In the genomic region with DNA sequence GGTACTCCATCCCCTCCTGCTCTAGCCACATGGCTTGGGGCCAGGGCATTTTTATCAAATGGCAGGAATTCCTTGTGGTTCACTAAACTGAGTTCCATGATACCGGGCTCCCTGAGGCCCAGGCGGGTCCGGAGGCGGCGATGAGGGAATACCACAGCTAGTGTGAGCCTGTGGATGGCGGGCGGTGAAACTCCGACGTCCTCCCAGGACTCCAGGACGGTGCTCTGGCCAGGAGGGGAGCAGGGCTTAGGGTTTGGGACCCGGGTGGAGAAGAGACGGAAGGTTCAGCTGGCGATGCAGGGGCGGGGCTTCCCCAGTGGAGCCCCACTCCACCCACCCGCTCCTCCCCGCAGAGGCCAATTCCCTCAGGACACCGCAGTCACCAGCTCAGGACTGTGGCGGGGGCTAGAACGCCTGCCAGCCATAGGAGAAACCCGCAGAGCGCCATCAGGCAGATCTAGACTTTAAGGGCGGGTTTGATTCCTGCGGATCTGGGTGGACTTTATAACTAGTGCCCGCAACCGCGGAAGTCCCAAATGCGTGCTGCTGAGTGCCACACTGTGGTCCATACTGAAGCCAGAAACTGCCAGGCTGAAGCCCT, we compare ENCODE assay signal across 9 mouse cellular contexts. TPM values are rescaled to one million over a fixed set of nuclear protein-coding genes. Genes with fewer than 3 reads are reported as not detected.
DNase-seq lines count a peak whose midpoint lies in the region; ATAC-seq and TF ChIP-seq lines count a peak whose summit lies in the region.
"Had no signal": no experiment of that assay in that cellular context is flagged by ENCODE, and none has a peak within 500 bp of the region (broad histone marks: within the 10 kb centered on the region; RNA-seq: fewer than 3 reads in every experiment).

No protein-coding gene starts in this region.

- H3K4me3 ChIP-seq in lung, embryonic 14.5 days (ENCODE audit: low read depth, low read length), result peak overlapping the region; percentile 42
- H3K4me3 ChIP-seq in embryonic facial prominence, embryonic 13.5 days, result peak overlapping the region; percentile 36
- H3K4me3 ChIP-seq in midbrain, embryonic 11.5 days (ENCODE audit: low read depth, low read length), result peak overlapping the region; percentile 20

- H3K27me3 ChIP-seq in lung, embryonic 14.5 days (ENCODE audit: insufficient read depth, low read length), result peaks cover 22% of the 10 kb centered on the region
- peaks cover 37% of the 10 kb centered on the region for H3K27me3 ChIP-seq in embryonic facial prominence, embryonic 13.5 days
- H3K27me3 ChIP-seq in midbrain, embryonic 11.5 days (ENCODE audit: control insufficient read depth, insufficient read depth, low read length), result no peaks in the 10 kb centered on the region; the same call in 1 of the 2 replicates

- TF ChIP-seq CTCF in lung, embryonic 14.5 days (IDR thresholded peaks at IDR 0.05; ENCODE audit: low read depth), result no peak

- H3K27ac ChIP-seq in lung, embryonic 14.5 days (ENCODE audit: low read depth), result no peak overlapping the region
- H3K27ac ChIP-seq in embryonic facial prominence, embryonic 13.5 days, result 0 out of 2 replicates have a peak overlapping the region, but pooled peaks have one; percentile 34
- H3K27ac ChIP-seq in midbrain, embryonic 11.5 days (ENCODE audit: low read depth, low read length), result no peak overlapping the region

- H3K36me3 ChIP-seq in lung, embryonic 14.5 days (ENCODE audit: insufficient read depth), result no peaks in the 10 kb centered on the region
- H3K36me3 ChIP-seq in embryonic facial prominence, embryonic 13.5 days, result no peaks in the 10 kb centered on the region
- H3K36me3 ChIP-seq in midbrain, embryonic 11.5 days (ENCODE audit: control insufficient read depth, insufficient read depth, low read length), result no peaks in the 10 kb centered on the region

- H3K9me3 ChIP-seq in lung, embryonic 14.5 days (ENCODE audit: low read depth, low read length), result no peaks in the 10 kb centered on the region
- no peaks in the 10 kb centered on the region for H3K9me3 ChIP-seq in embryonic facial prominence, embryonic 13.5 days
- no peaks in the 10 kb centered on the region for H3K9me3 ChIP-seq in midbrain, embryonic 11.5 days (ENCODE audit: control insufficient read depth, low read length)

- peak overlapping the region; percentile 74 for H3K4me2 ChIP-seq in lung, embryonic 14.5 days
- H3K4me2 ChIP-seq in embryonic facial prominence, embryonic 13.5 days, result peak overlapping the region; percentile 59
- peak overlapping the region; percentile 48 for H3K4me2 ChIP-seq in midbrain, embryonic 11.5 days

- H3K4me1 ChIP-seq in lung, embryonic 14.5 days (ENCODE audit: insufficient read depth), result no peaks in the 10 kb centered on the region
- H3K4me1 ChIP-seq in embryonic facial prominence, embryonic 13.5 days, result peaks cover 17% of the 10 kb centered on the region
- no peaks in the 10 kb centered on the region; the same call in 1 of the 2 replicates for H3K4me1 ChIP-seq in midbrain, embryonic 11.5 days (ENCODE audit: control insufficient read depth, insufficient read depth, low read length)

- peak; percentile 67 for ATAC-seq in lung, embryonic 14.5 days (ENCODE audit: insufficient read depth)
- peak; percentile 70; the same call in 1 of the 2 replicates for ATAC-seq in embryonic facial prominence, embryonic 13.5 days (ENCODE audit: insufficient number of reproducible peaks, insufficient read depth, low FRiP score, low TSS enrichment, low read depth)
- ATAC-seq in midbrain, embryonic 11.5 days (ENCODE audit: low FRiP score), result peak; percentile 64; the same call in 1 of the 2 replicates
- ATAC-seq in erythroblast, adult 5-6 weeks (replicated peaks; ENCODE audit: low FRiP score, poor library complexity, severe bottlenecking), result no peak

- peak overlapping the region; percentile 50 for H3K9ac ChIP-seq in lung, embryonic 14.5 days
- 0 out of 2 replicates have a peak overlapping the region, but pooled peaks have one; percentile 54 for H3K9ac ChIP-seq in embryonic facial prominence, embryonic 13.5 days
- H3K9ac ChIP-seq in midbrain, embryonic 11.5 days (ENCODE audit: low read length), result peak overlapping the region; percentile 39; the same call in 1 of the 2 replicates

- DNase-seq in lung, embryonic 14.5 days, result peak; percentile 46
- no peak for DNase-seq in lung, adult 18-20 months
- DNase-seq in induced T-regulatory cell, adult 2 months (ENCODE audit: low read depth), result peak; percentile 62
- peak; percentile 91 for DNase-seq in midbrain, embryonic 11.5 days (ENCODE audit: low spot score, missing footprints)
- no peak for DNase-seq in left cerebral cortex, adult 8-10 months (ENCODE audit: low spot score in 2 of 2)
- DNase-seq in spleen, postnatal 14 days (ENCODE audit: low spot score in 2 of 2), result no peak

- WGBS in lung, embryonic 14.5 days, result 2% methylated on average over 27 of the region's 27 CpGs
- 3% methylated on average over 27 of the region's 27 CpGs for WGBS in embryonic facial prominence, embryonic 13.5 days
- 2% methylated on average over 27 of the region's 27 CpGs for WGBS in midbrain, embryonic 11.5 days

RNA-seq across cellular contexts. Expression of a gene that starts 20.4 kb away (rescaled TPM):
- polyA plus RNA-seq in lung, embryonic 14.5 days (2014; fragmentation: Nextera tagmentation; extraction: Ambion mirVana), result 188 and 195 TPM in 2 replicates
- 92.3 and 118 TPM in 2 replicates for polyA plus RNA-seq in embryonic facial prominence, embryonic 13.5 days (2015; fragmentation: Nextera tagmentation; extraction: Ambion mirVana)
- polyA plus RNA-seq in midbrain, embryonic 11.5 days (2014; fragmentation: Nextera tagmentation; extraction: Ambion mirVana), result 80.7 and 83.2 TPM in 2 replicates
- 12.3 and 23.6 TPM in 2 replicates for total RNA-seq in erythroblast, adult 5-6 weeks (2015; ENCODE audit: low replicate concordance)
- 4.8 and 5.4 TPM in 2 replicates for total RNA-seq in erythroblast, adult 5-6 weeks (2017; ENCODE audit: low replicate concordance)
- total RNA-seq in left cerebral cortex, adult 8-10 months (2022), result 10 to 100 TPM; 34.6 to 47.5 (median 38.3) TPM

RNA-seq across cellular contexts. Expression of a gene that starts 34.6 kb away (rescaled TPM):
- 15.8 and 15.9 TPM in 2 replicates for polyA plus RNA-seq in lung, embryonic 14.5 days (2014; fragmentation: Nextera tagmentation; extraction: Ambion mirVana)
- 22.4 and 25.4 TPM in 2 replicates for polyA plus RNA-seq in embryonic facial prominence, embryonic 13.5 days (2015; fragmentation: Nextera tagmentation; extraction: Ambion mirVana)
- 17.4 and 17.6 TPM in 2 replicates for polyA plus RNA-seq in midbrain, embryonic 11.5 days (2014; fragmentation: Nextera tagmentation; extraction: Ambion mirVana)
- 5.8 and 8.2 TPM in 2 replicates for total RNA-seq in erythroblast, adult 5-6 weeks (2015; ENCODE audit: low replicate concordance)
- 9.0 and 21.3 TPM in 2 replicates for total RNA-seq in erythroblast, adult 5-6 weeks (2017; ENCODE audit: low replicate concordance)
- 10 to 100 TPM; 20.6 to 24.7 (median 23.3) TPM for total RNA-seq in left cerebral cortex, adult 8-10 months (2022)

RNA-seq across cellular contexts. Expression of a gene that starts 47.3 kb away (rescaled TPM):
- 1.3 and 1.4 TPM in 2 replicates for polyA plus RNA-seq in lung, embryonic 14.5 days (2014; fragmentation: Nextera tagmentation; extraction: Ambion mirVana)
- polyA plus RNA-seq in embryonic facial prominence, embryonic 13.5 days (2015; fragmentation: Nextera tagmentation; extraction: Ambion mirVana), result 0.80 TPM in 1 of 2 replicates, not detected in the other
- not detected in 2 replicates for polyA plus RNA-seq in midbrain, embryonic 11.5 days (2014; fragmentation: Nextera tagmentation; extraction: Ambion mirVana)
- not detected in 2 replicates for total RNA-seq in erythroblast, adult 5-6 weeks (2015; ENCODE audit: low replicate concordance)
- not detected in 2 replicates for total RNA-seq in erythroblast, adult 5-6 weeks (2017; ENCODE audit: low replicate concordance)
- total RNA-seq in left cerebral cortex, adult 8-10 months (2022), result not detected
- polyA plus RNA-seq: cortical plate, adult 2 months had no signal

RNA-seq across cellular contexts. Expression of a gene that starts 48.9 kb away (rescaled TPM):
- 0.23 TPM in 1 of 2 replicates, not detected in the other for polyA plus RNA-seq in lung, embryonic 14.5 days (2014; fragmentation: Nextera tagmentation; extraction: Ambion mirVana)
- 0.23 TPM in 1 of 2 replicates, not detected in the other for polyA plus RNA-seq in embryonic facial prominence, embryonic 13.5 days (2015; fragmentation: Nextera tagmentation; extraction: Ambion mirVana)
- polyA plus RNA-seq in midbrain, embryonic 11.5 days (2014; fragmentation: Nextera tagmentation; extraction: Ambion mirVana), result 0.19 TPM in 1 of 2 replicates, not detected in the other
- not detected in 2 replicates for total RNA-seq in erythroblast, adult 5-6 weeks (2015; ENCODE audit: low replicate concordance)
- total RNA-seq in erythroblast, adult 5-6 weeks (2017; ENCODE audit: low replicate concordance), result not detected in 2 replicates
- not detected for total RNA-seq in left cerebral cortex, adult 8-10 months (2022)
- polyA plus RNA-seq: cortical plate, adult 2 months had no signal

Comparison
In these comparisons a context has a peak if more than half of its experiments do, and no peak if none do; other contexts are left out.
1. DNase-seq: peak in lung, embryonic 14.5 days (single experiment), induced T-regulatory cell, adult 2 months (single experiment) and midbrain, embryonic 11.5 days (single experiment); none in lung, adult 18-20 months (0 of 2), left cerebral cortex, adult 8-10 months (0 of 2) and spleen, postnatal 14 days (0 of 2).
2. Peak in every context shown above with its lines, with median percentiles within 50 percentile points of each other: H3K4me2 ChIP-seq, H3K4me3 ChIP-seq and H3K9ac ChIP-seq.